Mouse (Mus musculus) liver, embryonic 14.5 days (tissue): ENCODE measurements at regions not wholly inside any gene's neighbourhood (a gene's known extent, or its start where the extent isn't known, plus 50 kb on each side); places are given as distances from the start of the nearest gene placed in this dataset.

Experiments used
- CTCF ChIP-seq: IDR thresholded peaks from 2 replicates; pipeline ENCODE4 v1.5.1; 2016; ENCODE audit warnings: antibody characterized with exemption, low read depth, control low read depth
- EP300 ChIP-seq: IDR thresholded peaks from 2 replicates; pipeline ENCODE4 v1.6.1; 2016; ENCODE audit warnings: antibody characterized with exemption, low read depth

DNA sequence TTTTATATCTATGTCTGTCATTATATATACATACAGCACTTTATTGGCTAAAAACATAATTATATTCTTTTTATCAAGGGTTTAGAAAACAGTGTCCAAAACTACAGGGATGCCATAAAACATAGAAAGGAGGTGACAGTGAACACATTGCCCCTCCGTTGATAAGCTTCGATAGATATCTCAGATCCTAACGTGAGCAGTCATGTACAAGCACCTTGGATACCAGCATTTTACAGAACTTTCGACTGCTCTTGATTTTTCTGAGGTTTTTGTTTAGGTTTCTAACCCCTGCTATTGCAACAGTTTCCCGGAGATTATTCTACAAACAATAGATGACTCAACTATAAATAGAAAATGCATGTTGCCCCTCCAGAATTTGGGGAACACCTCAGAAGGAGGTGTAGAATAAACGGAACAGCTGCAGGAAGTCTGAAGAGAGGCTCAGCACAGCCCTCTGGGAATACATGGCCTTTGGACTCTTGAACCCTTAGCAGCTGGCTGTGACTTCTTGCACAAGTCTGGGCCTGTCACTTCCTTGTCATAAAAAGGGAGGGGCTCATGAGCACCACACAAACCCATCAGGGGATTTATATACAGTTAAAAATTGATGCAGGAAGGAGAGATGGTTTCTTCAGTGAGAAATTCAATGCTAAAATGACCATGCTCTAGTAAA is 87.1 kb upstream of the Gpc5 start:
- TF ChIP-seq CTCF (no peak), EP300 (no peak)
